Mouse (Mus musculus) gastrocnemius, postnatal 36 days (tissue): ENCODE results near the gene Gstm6. TPM values are rescaled to one million over a fixed set of nuclear protein-coding genes. Genes with fewer than 3 reads are reported as not detected.
"Not testable (repeated sequence)": the region's sequence is repeated elsewhere in the genome, so short reads cannot be mapped to it uniquely, and the experiment has no call there.

Experiments
- DNase-seq, 2 experiments: peaks; one replicate each; pipeline ENCODE4 v3.0.0; 2022
- intact Hi-C: fragments of 180-260 bp; cut with DNase I; formaldehyde crosslinking; loops from one replicate; pipeline ENCODE4 v1.15.1; 2025
- total RNA-seq, 2 experiments: library from RNA; stranded (reverse); gene quantifications; 2 replicates each; pipeline ENCODE4 v1.2.3; 2021

Gstm6 gene
- total RNA-seq, 2 experiments from 2014 or later: 0.22 to 0.61 TPM

- DNase-seq, intact Hi-C loops: not testable (repeated sequence)
Observed at GRCm38 (mm10) chr3:107949461-107949860, 5.9 kb upstream of the Gstm6 start.

GRCm38 (mm10) chr3:107945729-107946128 is 2.2 kb upstream of the Gstm6 start:
- intact Hi-C loops: no loop called here
- no peak for DNase-seq

- intact Hi-C loops: no loop called here
- DNase-seq: no peak
Observed at GRCm38 (mm10) chr3:107941261-107941660, 2.3 kb downstream of the Gstm6 start.

GRCm38 (mm10) chr3:107940524-107940923 is 3.0 kb downstream of the Gstm6 start:
- intact Hi-C loops: no loop called here
- DNase-seq: no peak

GRCm38 (mm10) chr3:107939830-107940229 is 3.7 kb downstream of the Gstm6 start:
- DNase-seq: no peak
- intact Hi-C loops: loop anchor here (5.0 to 10.0 kb wide), 2 partner anchors 122 to 205 kb away; partner anchors contain the start of gene Gnai3

- peak; percentile 77 to 80 for DNase-seq
- intact Hi-C loops: loop anchor here (5.0 to 10.0 kb wide), 2 partner anchors 123 to 205 kb away; partner anchors contain the start of gene Gnai3
Observed at GRCm38 (mm10) chr3:107939403-107939802, 4.1 kb downstream of the Gstm6 start.

- DNase-seq: no peak
- intact Hi-C loops: loop anchor here (5.0 to 10.0 kb wide), 2 partner anchors 126 to 209 kb away; partner anchors contain the start of gene Gnai3
Observed at GRCm38 (mm10) chr3:107935888-107936287, 7.7 kb downstream of the Gstm6 start.

- DNase-seq: no peak
- intact Hi-C loops: loop anchor here (5.0 to 10.0 kb wide), 2 partner anchors 127 to 210 kb away; partner anchors contain the start of gene Gnai3
Observed at GRCm38 (mm10) chr3:107935268-107935667, 8.3 kb downstream of the Gstm6 start.

GRCm38 (mm10) chr3:107932128-107932527 is 11.4 kb downstream of the Gstm6 start:
- DNase-seq: no peak
- intact Hi-C loops: loop anchor here (10.0 kb wide), 1 partner anchor 213 kb away; the partner anchor contains the start of gene Gnai3

GRCm38 (mm10) chr3:107931670-107932069 is 11.9 kb downstream of the Gstm6 start, which contains the start of gene Gstm7:
Gstm7 (minus strand) TSS chr3:107931817.
- DNase-seq: peak; percentile 92 to 95
- intact Hi-C loops: loop anchor here (10.0 kb wide), 1 partner anchor 213 kb away; the partner anchor contains the start of gene Gnai3

- intact Hi-C loops: loop anchor here (10.0 kb wide), 1 partner anchor 214 kb away; the partner anchor contains the start of gene Gnai3
Observed at GRCm38 (mm10) chr3:107931134-107931533, 12.4 kb downstream of the Gstm6 start.

GRCm38 (mm10) chr3:107929731-107930130 is 13.8 kb downstream of the Gstm6 start:
- intact Hi-C loops: loop anchor here (10.0 kb wide), 1 partner anchor 215 kb away; the partner anchor contains the start of gene Gnai3
- no peak for DNase-seq

More at GRCm38 (mm10) chr3:107931134-107931533, 12.4 kb downstream of the Gstm6 start:
- no peak for DNase-seq

GRCm38 (mm10) chr3:107929243-107929642 is 14.3 kb downstream of the Gstm6 start:
- no peak for DNase-seq
- intact Hi-C loops: no loop called here

- intact Hi-C loops: no loop called here
Observed at GRCm38 (mm10) chr3:107928691-107929090, 14.9 kb downstream of the Gstm6 start.

GRCm38 (mm10) chr3:107927841-107928240 is 15.7 kb downstream of the Gstm6 start:
- intact Hi-C loops: no loop called here

More at GRCm38 (mm10) chr3:107928691-107929090, 14.9 kb downstream of the Gstm6 start:
- DNase-seq: no peak

GRCm38 (mm10) chr3:107925335-107925734 is 18.2 kb downstream of the Gstm6 start:
- intact Hi-C loops: no loop called here
- DNase-seq: no peak

More at GRCm38 (mm10) chr3:107927841-107928240, 15.7 kb downstream of the Gstm6 start:
- DNase-seq: no peak

- no peak for DNase-seq
- intact Hi-C loops: no loop called here
Observed at GRCm38 (mm10) chr3:107920348-107920747, 23.2 kb downstream of the Gstm6 start.

GRCm38 (mm10) chr3:107917783-107918408 is 25.7 kb downstream of the Gstm6 start:
- intact Hi-C loops: loop anchor here (2.0 kb wide), 1 partner anchor 51 kb away; no protein-coding TSS in a partner anchor
- peak in 1 of 2 experiments; percentile 27 for DNase-seq

GRCm38 (mm10) chr3:107917097-107917496 is 26.5 kb downstream of the Gstm6 start:
- no peak for DNase-seq
- intact Hi-C loops: no loop called here

- no peak for DNase-seq
- intact Hi-C loops: no loop called here
Observed at GRCm38 (mm10) chr3:107916674-107917073, 26.9 kb downstream of the Gstm6 start.

GRCm38 (mm10) chr3:107905942-107906341 is 37.6 kb downstream of the Gstm6 start:
- intact Hi-C loops: no loop called here

More at GRCm38 (mm10) chr3:107905942-107906341, 37.6 kb downstream of the Gstm6 start:
- no peak for DNase-seq
